Mouse (Mus musculus): Measurements from ENCODE around the gene Dkk1. TPM values are rescaled to one million over a fixed set of nuclear protein-coding genes. Genes with fewer than 3 reads are reported as not detected.
"Not testable (repeated sequence)": the region's sequence is repeated elsewhere in the genome, so short reads cannot be mapped to it uniquely, and the experiment has no call there.

The Dkk1 gene
- total RNA-seq (2015) (not detected in 2 replicates), total RNA-seq (2017) (not detected in 2 replicates)

DNA sequence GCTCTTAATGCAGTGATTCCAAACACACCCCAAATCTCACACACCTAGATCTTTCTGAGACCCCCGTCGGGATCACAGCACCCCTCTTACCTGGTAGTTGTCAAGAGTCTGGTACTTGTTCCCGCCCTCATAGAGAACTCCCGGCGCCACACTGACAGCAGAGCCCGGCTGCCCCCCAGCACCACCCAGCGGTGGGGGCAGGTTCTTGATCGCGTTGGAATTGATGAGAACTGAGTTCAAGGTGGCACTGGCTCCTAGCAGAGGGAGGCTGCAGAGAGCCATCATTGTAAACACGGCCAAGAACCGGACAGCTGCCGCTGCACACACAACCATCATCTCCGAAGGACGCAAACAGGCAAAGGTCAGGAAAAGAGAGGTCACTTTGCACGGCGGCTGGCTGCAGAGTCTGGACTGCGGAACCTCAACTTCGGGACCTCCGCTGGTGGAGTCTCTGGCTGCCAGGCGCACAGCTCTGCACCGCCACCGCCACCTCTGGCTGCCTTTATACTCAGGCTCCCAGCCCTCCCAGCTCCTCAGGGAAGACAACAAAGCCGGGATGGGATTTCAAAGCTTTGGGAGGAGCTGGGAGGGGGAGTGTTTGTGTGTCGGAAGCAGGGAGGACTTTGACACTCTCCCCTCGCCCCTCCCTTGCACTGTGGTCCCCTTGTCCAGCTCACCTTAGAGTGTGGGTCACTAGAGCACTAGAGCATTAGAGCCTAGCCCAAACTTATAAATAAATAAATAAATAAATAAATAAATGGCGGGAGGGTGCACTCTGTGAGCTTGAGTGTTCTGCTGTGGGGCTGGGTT lies at the start of gene Dkk1:
Gene Dkk1, minus strand, starts transcription at position 622 of the 810 bp plus-strand sequence.
- peak; percentile 65 for ATAC-seq (ENCODE audit: poor library complexity, severe bottlenecking)

DNA sequence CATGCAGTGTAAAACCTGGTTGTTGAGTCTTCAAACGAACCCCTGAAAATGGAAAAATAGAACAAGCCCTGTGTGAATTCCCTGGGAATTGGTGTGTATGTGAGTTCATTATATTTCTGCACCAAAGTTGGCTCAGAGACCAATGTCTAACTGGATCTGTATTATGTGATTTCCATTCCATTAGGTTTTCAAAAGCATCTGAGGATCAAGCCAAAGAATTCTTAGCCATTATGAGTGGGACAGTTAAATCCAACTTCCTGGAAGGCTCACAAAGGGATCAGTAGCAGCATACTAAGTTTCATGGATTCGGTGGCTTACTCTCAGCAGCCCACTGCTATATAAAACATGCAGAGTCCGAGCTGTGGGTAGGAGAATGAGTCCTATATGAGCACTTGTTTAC lies 36.9 kb upstream of the Dkk1 start:
- ATAC-seq (ENCODE audit: poor library complexity, severe bottlenecking), result no peak

DNA sequence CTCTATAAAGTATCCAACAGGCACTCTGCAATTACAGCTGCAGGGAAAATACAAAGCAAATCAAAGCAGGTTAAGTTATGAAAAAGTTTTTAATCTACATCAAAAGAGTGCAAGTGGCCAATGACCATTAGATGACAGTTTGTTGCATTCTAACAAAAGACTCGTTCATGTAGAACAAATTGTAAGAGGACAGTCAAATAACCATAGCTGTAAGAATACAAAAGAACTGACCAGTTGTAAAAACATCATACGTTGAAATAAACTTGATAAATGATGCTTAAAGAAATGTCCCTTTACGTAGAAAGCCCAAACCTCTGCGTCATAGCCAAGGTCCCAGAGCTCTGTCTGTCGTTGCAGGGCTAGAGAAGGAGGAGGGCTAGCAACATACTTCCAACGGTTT lies 15.1 kb upstream of the Dkk1 start:
- ATAC-seq (ENCODE audit: poor library complexity, severe bottlenecking), result no peak

DNA sequence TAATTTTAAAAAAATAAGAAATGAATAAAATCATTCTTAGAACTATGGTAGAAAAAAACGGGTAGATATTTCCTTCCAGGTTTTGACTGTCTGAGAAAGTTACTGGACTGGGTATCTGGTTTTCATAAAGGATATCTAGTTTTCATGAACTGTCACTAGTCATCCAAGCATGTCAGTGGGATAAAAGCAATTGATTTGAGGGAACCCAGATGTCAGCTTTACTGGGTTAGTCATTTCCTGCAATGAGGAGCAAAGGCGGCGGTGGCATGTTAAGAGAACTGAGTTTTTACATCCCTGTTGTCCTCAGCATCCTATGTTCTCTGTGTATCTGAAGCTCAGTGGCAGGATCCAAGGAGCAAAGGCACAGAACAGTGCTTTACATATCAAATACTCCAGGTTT lies 14.4 kb upstream of the Dkk1 start:
- no peak for ATAC-seq (ENCODE audit: poor library complexity, severe bottlenecking)

- no peak for ATAC-seq (ENCODE audit: poor library complexity, severe bottlenecking)
Measured at GRCm38 (mm10) chr19:30558024-30558423, 8.6 kb upstream of the Dkk1 start.

- peak; percentile 92 for ATAC-seq (ENCODE audit: poor library complexity, severe bottlenecking)
Measured at GRCm38 (mm10) chr19:30554467-30554881, 5.0 kb upstream of the Dkk1 start.

GRCm38 (mm10) chr19:30553740-30554139 lies 4.3 kb upstream of the Dkk1 start:
- no peak for ATAC-seq (ENCODE audit: poor library complexity, severe bottlenecking)

DNA sequence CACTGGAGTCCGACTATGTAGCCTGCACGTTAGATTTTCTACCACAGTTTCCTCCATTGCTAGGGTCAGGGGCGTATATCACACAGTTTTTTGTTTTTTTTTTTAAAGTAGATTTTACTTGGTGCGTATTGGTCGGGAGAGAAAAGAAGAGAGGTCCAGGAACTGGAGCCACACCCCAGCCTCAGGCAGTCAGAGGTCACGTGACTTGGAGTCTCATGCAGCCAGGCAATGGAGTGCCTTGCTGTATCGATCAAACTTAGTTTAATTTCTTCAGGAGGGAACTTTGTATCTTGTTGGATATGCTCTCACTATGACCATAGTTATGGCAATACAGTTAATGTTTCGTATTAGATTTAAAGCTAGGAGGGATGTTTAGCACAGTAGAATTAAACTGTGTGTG lies 2.8 kb upstream of the Dkk1 start:
- no peak for ATAC-seq (ENCODE audit: poor library complexity, severe bottlenecking)

GRCm38 (mm10) chr19:30549854-30550647 lies 586 bp upstream of the Dkk1 start:
- no peak for ATAC-seq (ENCODE audit: poor library complexity, severe bottlenecking)

- peak; percentile 21; the same call in 1 of the 2 replicates for ATAC-seq (ENCODE audit: poor library complexity, severe bottlenecking)
Measured at GRCm38 (mm10) chr19:30548411-30549043, 938 bp downstream of the Dkk1 start.

GRCm38 (mm10) chr19:30539365-30539941 lies 10.0 kb downstream of the Dkk1 start:
- not testable (repeated sequence) for ATAC-seq (ENCODE audit: poor library complexity, severe bottlenecking)

DNA sequence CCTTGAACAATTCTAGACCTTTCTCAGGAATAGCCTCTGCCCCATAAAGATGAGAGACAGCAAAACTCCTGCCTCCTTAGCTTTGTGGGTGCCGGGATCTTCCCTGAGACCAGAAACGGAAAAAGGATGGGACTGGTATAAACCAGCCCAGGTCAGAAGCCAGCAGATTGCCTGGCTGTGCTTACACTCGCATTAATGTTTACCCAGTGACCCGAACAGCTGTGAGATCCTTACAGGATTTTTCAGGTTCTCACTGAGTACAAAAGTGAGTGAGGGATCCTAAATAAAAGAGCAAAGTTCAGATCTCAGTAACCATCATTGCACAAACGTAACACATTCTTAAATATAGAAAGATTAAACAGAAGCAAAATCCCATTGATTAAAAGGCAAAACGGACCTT lies 32.7 kb downstream of the Dkk1 start:
- no peak for ATAC-seq (ENCODE audit: poor library complexity, severe bottlenecking)

- ATAC-seq (ENCODE audit: poor library complexity, severe bottlenecking), result no peak
Measured at GRCm38 (mm10) chr19:30510481-30510880, 39.0 kb downstream of the Dkk1 start.

- no peak for ATAC-seq (ENCODE audit: poor library complexity, severe bottlenecking)
Measured at GRCm38 (mm10) chr19:30505497-30505896, 44.0 kb downstream of the Dkk1 start.

All from megakaryocyte, adult 5-6 weeks (primary cell).